Comparison of ENCODE assay signal across 8 mouse cellular contexts in genomic region chr9:71808640-71809254, GRCm38 (mm10). TPM values are rescaled to one million over a fixed set of nuclear protein-coding genes. Genes with fewer than 3 reads are reported as not detected.
A peak's percentile ranks its signal among the peaks of the same experiment; 100 is the strongest.
DNase-seq lines count a peak whose midpoint lies in the region; ATAC-seq and TF ChIP-seq lines count a peak whose summit lies in the region.

No protein-coding gene starts in this region.

- DNase-seq in cerebellum, adult 18-20 months, result peak; percentile 40 to 43
- DNase-seq in cerebellum, postnatal 36 days, result no peak
- peak; percentile 61 for DNase-seq in lung, embryonic 14.5 days
- DNase-seq in lung, adult 2 months, result no peak
- no peak for DNase-seq in left cerebral cortex, postnatal 14 days (ENCODE audit: low spot score in 2 of 2)
- no peak for DNase-seq in kidney, postnatal 4 days

- no peaks in the 10 kb centered on the region for H3K36me3 ChIP-seq in lung, embryonic 14.5 days (ENCODE audit: insufficient read depth)
- H3K36me3 ChIP-seq in hindbrain, embryonic 15.5 days, result no peaks in the 10 kb centered on the region
- H3K36me3 ChIP-seq in stomach, embryonic 14.5 days (ENCODE audit: control insufficient read depth, insufficient read depth, low read length), result no peaks in the 10 kb centered on the region

- no peak for ATAC-seq in lung, embryonic 14.5 days (ENCODE audit: insufficient read depth)
- ATAC-seq in hindbrain, embryonic 15.5 days (ENCODE audit: low FRiP score, low read depth), result no peak
- ATAC-seq in stomach, embryonic 14.5 days (ENCODE audit: insufficient number of reproducible peaks, insufficient read depth, low FRiP score, low read depth), result no peak

- WGBS in lung, embryonic 14.5 days, result 38% methylated on average over 11 of the region's 11 CpGs
- WGBS in lung, adult 2 months, result 49% methylated on average over 11 of the region's 11 CpGs
- WGBS in hindbrain, embryonic 15.5 days, result 33% methylated on average over 11 of the region's 11 CpGs
- 39% methylated on average over 11 of the region's 11 CpGs for WGBS in stomach, embryonic 14.5 days

- H3K4me3 ChIP-seq in lung, embryonic 14.5 days (ENCODE audit: low read depth, low read length), result no peak overlapping the region
- H3K4me3 ChIP-seq in lung, adult 2 months (replicated peaks; ENCODE audit: extremely low read depth, low read depth, low read length), result no peak overlapping the region
- no peak overlapping the region for H3K4me3 ChIP-seq in hindbrain, embryonic 15.5 days
- H3K4me3 ChIP-seq in stomach, embryonic 14.5 days (ENCODE audit: low read depth, low read length), result 0 out of 2 replicates have a peak overlapping the region, but pooled peaks have one; percentile 7

- TF ChIP-seq CTCF in lung, embryonic 14.5 days (IDR thresholded peaks at IDR 0.05; ENCODE audit: low read depth), result peak; percentile 60
- no peak for TF ChIP-seq CTCF in lung, adult 2 months (IDR thresholded peaks at IDR 0.05; ENCODE audit: insufficient read depth, low read length)

- no peak for TF ChIP-seq POLR2A in lung, adult 2 months (IDR thresholded peaks at IDR 0.05; ENCODE audit: borderline replicate concordance, extremely low read depth, low read depth, low read length)

- H3K27me3 ChIP-seq in lung, embryonic 14.5 days (ENCODE audit: insufficient read depth, low read length), result no peaks in the 10 kb centered on the region
- H3K27me3 ChIP-seq in hindbrain, embryonic 15.5 days, result no peaks in the 10 kb centered on the region
- no peaks in the 10 kb centered on the region for H3K27me3 ChIP-seq in stomach, embryonic 14.5 days (ENCODE audit: control insufficient read depth, insufficient read depth, low read length)

- no peaks in the 10 kb centered on the region for H3K9me3 ChIP-seq in lung, embryonic 14.5 days (ENCODE audit: low read depth, low read length)
- H3K9me3 ChIP-seq in hindbrain, embryonic 15.5 days, result no peaks in the 10 kb centered on the region
- no peaks in the 10 kb centered on the region for H3K9me3 ChIP-seq in stomach, embryonic 14.5 days (ENCODE audit: control insufficient read depth, low read depth, low read length)

- intact Hi-C loops in left cerebral cortex, postnatal 14 days (cut with DNase I), result no loop called here

- H3K9ac ChIP-seq in lung, embryonic 14.5 days, result no peak overlapping the region
- H3K9ac ChIP-seq in hindbrain, embryonic 15.5 days, result no peak overlapping the region
- H3K9ac ChIP-seq in stomach, embryonic 14.5 days (replicated peaks; ENCODE audit: low read depth, low read length), result no peak overlapping the region

- peak overlapping the region; percentile 43 for H3K4me2 ChIP-seq in lung, embryonic 14.5 days
- H3K4me2 ChIP-seq in hindbrain, embryonic 15.5 days, result peak overlapping the region; percentile 39
- H3K4me2 ChIP-seq in stomach, embryonic 14.5 days (replicated peaks; ENCODE audit: low read depth, low read length), result peak overlapping the region; percentile 31

- H3K27ac ChIP-seq in lung, embryonic 14.5 days (ENCODE audit: low read depth), result no peak overlapping the region
- no peak overlapping the region for H3K27ac ChIP-seq in hindbrain, embryonic 15.5 days (replicated peaks)
- no peak overlapping the region for H3K27ac ChIP-seq in stomach, embryonic 14.5 days (ENCODE audit: low read length)

- no peaks in the 10 kb centered on the region for H3K4me1 ChIP-seq in lung, embryonic 14.5 days (ENCODE audit: insufficient read depth)
- no peaks in the 10 kb centered on the region for H3K4me1 ChIP-seq in lung, adult 2 months (ENCODE audit: control insufficient read depth, insufficient read depth, low read length)
- no peaks in the 10 kb centered on the region for H3K4me1 ChIP-seq in hindbrain, embryonic 15.5 days (replicated peaks)
- no peaks in the 10 kb centered on the region for H3K4me1 ChIP-seq in stomach, embryonic 14.5 days (ENCODE audit: control insufficient read depth, insufficient read depth, low read length)

RNA-seq across cellular contexts. Expression of gene Cgnl1, which starts 37.3 kb away (rescaled TPM):
- polyA plus RNA-seq in lung, embryonic 14.5 days (2014; fragmentation: Nextera tagmentation; extraction: Ambion mirVana), result 16.2 and 19.3 TPM in 2 replicates
- 19.3 and 32.9 TPM in 2 replicates for polyA plus RNA-seq in lung, adult 2 months (2012; rRNA removed)
- 6.7 and 7.0 TPM in 2 replicates for polyA plus RNA-seq in hindbrain, embryonic 15.5 days (2015; fragmentation: Nextera tagmentation; extraction: Ambion mirVana)
- 11.8 and 12.2 TPM in 2 replicates for polyA plus RNA-seq in stomach, embryonic 14.5 days (2014; fragmentation: Nextera tagmentation; extraction: Ambion mirVana)
- total RNA-seq in left cerebral cortex, postnatal 14 days (2021), result 10 to 100 TPM; 12.1 to 12.8 TPM

Comparison
In these comparisons a context has a peak if more than half of its experiments do, and no peak if none do; other contexts are left out.
1. DNase-seq: peak in cerebellum, adult 18-20 months (2 of 2) and lung, embryonic 14.5 days (single experiment); none in cerebellum, postnatal 36 days (0 of 2), lung, adult 2 months (single experiment), left cerebral cortex, postnatal 14 days (0 of 2) and kidney, postnatal 4 days (0 of 2).
2. Peak in every context shown above with its lines, with median percentiles within 50 percentile points of each other: H3K4me2 ChIP-seq.